Mouse (Mus musculus): Measurements from ENCODE around the gene Igf2bp3. TPM values are rescaled to one million over a fixed set of nuclear protein-coding genes. Genes with fewer than 3 reads are reported as not detected.

The Igf2bp3 gene
- under 1 TPM; 0.10 to 0.36 TPM for total RNA-seq (2023)

DNA sequence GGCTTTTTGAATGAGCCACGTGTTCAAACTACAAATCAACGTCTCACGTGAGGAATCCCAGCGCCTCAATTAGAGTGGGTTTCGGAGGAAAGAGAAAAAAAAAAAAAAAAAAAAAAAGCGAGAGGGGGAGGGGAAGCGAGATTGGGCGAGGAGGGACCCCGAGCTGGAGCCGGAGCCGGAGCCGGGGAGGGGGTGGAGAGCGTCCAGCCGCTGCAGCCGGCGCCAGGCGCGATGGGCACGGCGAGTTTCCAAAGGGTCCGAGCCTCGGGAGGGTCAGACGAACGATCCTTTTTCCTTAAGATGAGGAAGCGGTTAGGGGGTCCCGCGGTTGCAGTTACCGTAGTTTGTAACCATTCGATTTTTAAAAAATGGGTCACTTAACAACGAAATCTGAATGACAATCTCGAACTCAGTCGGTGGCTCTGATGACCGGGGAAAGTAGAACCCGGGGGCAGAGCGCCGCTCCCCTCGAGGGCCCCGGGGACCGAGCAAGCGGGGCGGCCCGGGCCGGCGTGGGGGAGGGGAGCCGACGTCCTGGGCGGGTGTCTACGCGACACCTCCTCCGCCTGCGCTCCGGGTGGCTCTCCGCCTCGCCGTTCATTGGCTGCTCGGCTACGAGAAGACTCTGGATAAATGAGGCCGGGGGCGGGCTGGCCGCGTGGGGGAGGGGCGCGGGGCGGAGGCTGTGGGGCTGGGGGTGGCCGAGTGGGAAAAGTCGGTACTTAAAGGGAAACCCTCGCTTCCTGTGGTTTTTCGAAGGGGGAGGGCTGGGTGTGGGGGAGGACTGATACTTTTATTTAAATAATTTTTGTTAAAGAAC is at the start of gene Igf2bp3:
Igf2bp3 (minus strand) TSS at position 30 of the 820 bp plus-strand sequence.

DNA sequence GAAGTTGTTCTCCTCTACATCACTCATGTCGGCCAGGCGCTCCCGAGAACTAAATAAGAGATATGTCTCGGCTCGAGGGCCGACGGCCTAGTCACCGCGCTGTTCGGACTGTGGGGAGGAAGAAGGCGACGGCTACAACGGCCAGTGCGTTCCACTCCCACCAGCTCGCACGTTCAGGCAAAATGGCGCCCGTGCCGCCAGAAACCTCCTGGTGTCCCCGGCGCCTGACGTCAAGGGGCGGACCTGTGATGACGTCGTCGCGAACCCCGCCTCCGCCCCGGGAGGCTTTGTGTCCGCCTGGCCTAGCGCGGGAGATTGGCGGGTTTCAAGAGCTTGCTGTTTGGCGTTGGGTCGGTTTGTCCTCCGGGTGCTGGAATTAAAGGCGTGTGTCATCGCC is 49.1 kb upstream of the Igf2bp3 start, which contains the start of gene Tra2a:
Tra2a (minus strand) TSS at position 187 of the 397 bp plus-strand sequence.

DNA sequence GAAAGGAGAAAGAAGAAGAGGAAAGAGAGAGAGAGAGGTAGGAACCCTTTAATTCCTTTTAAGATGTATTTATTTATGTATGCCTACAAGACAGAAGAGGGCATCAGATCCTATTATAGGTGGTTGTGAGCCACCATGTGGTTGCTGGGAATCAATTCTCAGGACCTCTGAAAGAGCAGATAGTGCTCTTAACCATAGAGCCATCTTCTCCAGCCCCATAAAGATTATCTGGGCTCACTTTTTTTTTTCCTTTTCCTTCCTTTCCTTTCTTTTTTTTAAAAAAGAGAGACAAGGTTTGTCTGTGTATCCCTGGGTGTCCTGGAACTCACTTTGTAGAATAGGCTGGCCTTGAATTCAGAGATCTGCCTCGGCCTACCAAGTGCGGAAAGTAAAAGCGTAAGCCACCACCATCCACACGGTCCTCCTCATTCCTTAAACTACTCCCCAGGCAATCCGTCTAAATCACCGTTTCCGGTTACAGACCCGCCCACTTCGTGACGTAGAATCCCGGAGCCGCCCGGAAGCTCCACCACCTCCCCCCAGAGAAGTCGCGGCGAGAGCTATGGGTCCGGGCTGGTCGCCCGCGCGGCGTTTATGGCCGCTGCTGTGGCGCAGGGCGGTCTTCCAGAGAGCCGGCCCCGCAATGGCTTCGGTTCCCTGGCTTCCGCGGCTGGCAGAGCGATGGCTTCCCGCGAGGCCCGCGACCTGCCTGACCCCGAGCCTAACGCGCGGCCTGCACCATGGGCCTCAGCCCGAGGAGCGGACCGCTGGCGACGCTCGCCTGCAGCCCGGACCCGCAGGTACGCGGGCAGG is 141.2 kb downstream of the Igf2bp3 start, which contains the start of gene Malsu1:
Malsu1 (plus strand) TSS at position 492 of the 813 bp plus-strand sequence.

DNA sequence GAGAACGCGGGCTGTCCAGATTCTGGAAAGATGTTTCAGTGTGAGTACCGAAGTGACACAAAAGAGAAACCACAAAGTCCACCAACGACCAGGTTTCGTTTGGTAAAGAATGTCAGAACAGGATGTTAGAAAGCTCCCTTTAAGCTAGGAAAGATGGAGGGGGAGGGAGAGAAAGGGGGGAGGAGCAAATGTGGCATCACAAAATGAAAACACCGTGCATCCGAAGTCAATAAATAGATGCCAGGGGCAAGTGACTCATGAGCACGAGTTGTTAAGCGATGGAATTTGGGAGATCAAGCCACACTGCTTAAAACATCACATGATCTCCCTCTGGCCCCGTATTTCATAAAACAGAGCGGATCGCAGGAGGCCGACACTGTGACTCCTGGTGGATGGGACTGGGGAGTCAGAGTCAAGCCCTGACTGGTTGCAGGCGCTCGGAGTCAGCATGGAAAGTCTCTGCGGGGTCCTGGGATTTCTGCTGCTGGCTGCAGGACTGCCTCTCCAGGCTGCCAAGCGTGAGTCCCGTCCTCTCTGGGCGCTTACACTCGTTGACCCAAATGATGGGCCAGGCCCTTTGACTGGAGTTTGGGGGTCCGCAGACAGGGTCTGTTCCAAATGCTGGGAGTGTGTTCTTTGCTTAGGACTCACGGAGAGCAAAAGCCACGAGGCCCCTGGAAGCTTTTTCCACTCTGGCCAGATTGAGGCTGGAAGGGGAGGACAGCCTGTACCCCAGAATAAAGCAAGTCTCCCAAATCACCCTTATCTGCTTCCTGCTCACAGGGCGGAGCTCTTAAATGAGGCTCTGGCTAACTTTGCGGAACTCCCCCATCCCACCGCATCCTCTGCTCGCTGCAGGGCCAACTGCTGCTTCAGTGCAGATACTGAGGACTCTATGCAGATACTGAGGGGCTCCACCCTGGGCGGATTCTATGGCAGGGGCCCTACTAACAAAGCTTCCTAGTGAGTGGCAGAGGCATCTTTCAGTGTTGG is 178.2 kb downstream of the Igf2bp3 start, which contains the start of gene Gpnmb:
Gpnmb (plus strand) TSS at position 272 of the 993 bp plus-strand sequence.

Other genes with a start within 250 kb of the Igf2bp3 start
- not detected for gene Doxl2, start 240.0 kb downstream of the Igf2bp3 start, total RNA-seq (2023)
- not detected for gene Svs1, start 228.1 kb downstream of the Igf2bp3 start, total RNA-seq (2023)
- 1 to 10 TPM; 1.1 to 1.7 TPM for gene Gpnmb, start 178.4 kb downstream of the Igf2bp3 start, total RNA-seq (2023)
- 10 to 100 TPM; 27.7 to 28.0 TPM for gene Malsu1, start 141.2 kb downstream of the Igf2bp3 start, total RNA-seq (2023)
- 100 to 1,000 TPM; 157 TPM for gene Tra2a, start 49.1 kb upstream of the Igf2bp3 start, total RNA-seq (2023)
- gene Ccdc126, start 104.3 kb upstream of the Igf2bp3 start, total RNA-seq (2023), result 1 to 10 TPM; 3.6 to 4.9 TPM
- 1 to 10 TPM in 1 of 2 experiments, under 1 TPM in 1; 0.36 to 1.6 TPM for gene Fam221a, start 152.8 kb upstream of the Igf2bp3 start, total RNA-seq (2023)
- gene Stk31, start 180.6 kb upstream of the Igf2bp3 start, total RNA-seq (2023), result under 1 TPM in 1 of 2 experiments, not detected in 1; 0.33 TPM

Data from monocyte, adult 59 days (primary cell).